Mouse (Mus musculus) kidney, adult 2 months (tissue): Measurements from ENCODE around the gene Fam114a1.

Source experiments
- CTCF ChIP-seq: fragments of 200-500 bp; conservative IDR thresholded peaks from 2 replicates; pipeline ENCODE4 v1.5.1; 2011; ENCODE audit warnings: low read depth, mild to moderate bottlenecking, control low read depth, low read length, moderate library complexity, mixed read lengths; ENCODE audit not compliant: insufficient read depth, insufficient read length
- POLR2A ChIP-seq: fragments of 200-500 bp; IDR thresholded peaks from one replicate; pipeline ENCODE4 v1.6.1; 2011; ENCODE audit warnings: low read depth, low read length, control low read depth

DNA sequence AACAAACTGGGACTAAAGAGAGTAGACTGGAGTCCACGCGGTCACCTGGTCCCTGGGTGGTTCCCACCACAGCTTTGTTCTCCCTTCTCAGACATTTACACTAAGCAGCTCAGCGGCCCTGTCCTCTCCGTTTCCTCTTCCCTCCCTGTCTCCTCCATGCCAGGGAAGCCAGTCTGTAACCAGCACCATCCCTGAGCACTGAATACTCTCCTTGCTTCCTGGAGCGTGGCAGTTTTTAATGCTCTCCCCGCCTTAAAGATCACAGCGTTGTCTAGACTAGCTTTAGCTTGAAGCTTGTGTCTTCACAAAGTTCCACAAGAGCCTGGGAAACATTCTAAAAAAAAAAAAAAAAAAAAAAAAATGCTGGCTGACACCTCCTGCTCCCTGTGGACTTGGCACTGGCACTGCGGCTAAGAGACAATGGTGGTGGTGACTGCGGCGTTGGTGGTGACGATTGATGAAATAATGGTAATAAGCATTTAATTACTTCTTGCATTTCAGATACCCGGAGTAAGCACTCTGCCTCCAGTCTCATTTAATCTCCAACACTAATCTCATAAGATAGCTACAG, 77.5 kb downstream of the Fam114a1 start:
- TF ChIP-seq CTCF (no peak), POLR2A (no peak)
